Mouse (Mus musculus): ENCODE measurements around the gene Syn2.

GRCm38 (mm10) chr6:115291068-115291467 is 156.4 kb downstream of the Syn2 start:
- TF ChIP-seq CTCF (IDR thresholded peaks at IDR 0.05; ENCODE audit: low read depth, low read length) (no peak), GATA1 (IDR thresholded peaks at IDR 0.05; ENCODE audit: borderline replicate concordance, low read length) (no peak), POLR2AphosphoS5 (IDR thresholded peaks at IDR 0.05; ENCODE audit: insufficient replicate concordance, low read depth, low read length) (no peak)

Data from G1E (cell line).